Mouse (Mus musculus) MEL (cell line): ENCODE measurements around the gene Rfk.

Source experiments
- MAX ChIP-seq: IDR thresholded peaks from 2 replicates; pipeline ENCODE4 v1.6.1; 2011; ENCODE audit warnings: low read length, improper control_type of control experiment
- POLR2AphosphoS2 ChIP-seq: IDR thresholded peaks from 2 replicates; pipeline ENCODE4 v1.6.1; 2011; ENCODE audit warnings: low read length, improper control_type of control experiment
- ZNF384 ChIP-seq: IDR thresholded peaks from 2 replicates; pipeline ENCODE4 v1.6.1; 2012; ENCODE audit warnings: low read depth, mild to moderate bottlenecking, inconsistent platforms, low read length, improper control_type of control experiment

- TF ChIP-seq ZNF384 (no peak), MAX (no peak), POLR2AphosphoS2 (no peak)
These were observed 24.3 kb upstream of the Rfk start for GRCm38 (mm10) chr19:17369581-17369980.
